Comparison of ENCODE assay signal across 10 mouse cellular contexts in genomic region chr11:89424358-89424757, GRCm38 (mm10).
DNase-seq lines count a peak whose midpoint lies in the region; ATAC-seq and TF ChIP-seq lines count a peak whose summit lies in the region.
"Had no signal": no experiment of that assay in that cellular context is flagged by ENCODE, and none has a peak within 500 bp of the region (broad histone marks: within the 10 kb centered on the region; RNA-seq: fewer than 3 reads in every experiment).

No protein-coding gene starts in this region.

- no peak overlapping the region for H3K4me3 ChIP-seq in left cerebral cortex, adult 2 months
- H3K4me3 ChIP-seq: limb, embryonic 12.5 days; neural tube, embryonic 15.5 days had no signal

- peak; percentile 52 to 60 for DNase-seq in cerebellum, postnatal 10 days
- no peak for DNase-seq in cerebellum, adult 11-12 months
- peak in 1 of 2 experiments; percentile 14 for DNase-seq in left cerebral cortex, adult 2 months (ENCODE audit: extremely low spot score in 1 of 2, low spot score in 2 of 2)
- DNase-seq in left cerebral cortex, adult 8-10 months (ENCODE audit: low spot score in 2 of 2), result no peak
- DNase-seq in brain, adult 2 months (ENCODE audit: low read depth, low spot score), result peak; percentile 20

- peak; percentile 58 for TF ChIP-seq CTCF in left cerebral cortex, adult 2 months (IDR thresholded peaks at IDR 0.05)

- no peak overlapping the region for H3K27ac ChIP-seq in left cerebral cortex, adult 2 months
- H3K27ac ChIP-seq: limb, embryonic 12.5 days; neural tube, embryonic 15.5 days had no signal

- 0 out of 2 replicates have a peak, but pooled peaks have one; percentile 34 for ATAC-seq in megakaryocyte-erythroid progenitor cell, adult 5-6 weeks (replicated peaks; ENCODE audit: low FRiP score, low TSS enrichment, poor library complexity, severe bottlenecking)
- no peak; the same call in 1 of the 2 replicates for ATAC-seq in frontal cortex, adult (ENCODE audit: low TSS enrichment)
- no peak for ATAC-seq in activated CD4-positive, CD25-positive, alpha-beta regulatory T cell, adult 4 months

- intact Hi-C loops in left cerebral cortex, adult 2 months (cut with DNase I), result loop anchor here (10.0 kb wide), 1 partner anchor 500 kb away; no protein-coding TSS in a partner anchor

Comparison
In these comparisons a context has a peak if more than half of its experiments do, and no peak if none do; other contexts are left out.
1. DNase-seq: peak in cerebellum, postnatal 10 days (2 of 2) and brain, adult 2 months (single experiment); none in cerebellum, adult 11-12 months (single experiment) and left cerebral cortex, adult 8-10 months (0 of 2).